ENCODE assay signal across 20 mouse cellular contexts in the genomic region with DNA sequence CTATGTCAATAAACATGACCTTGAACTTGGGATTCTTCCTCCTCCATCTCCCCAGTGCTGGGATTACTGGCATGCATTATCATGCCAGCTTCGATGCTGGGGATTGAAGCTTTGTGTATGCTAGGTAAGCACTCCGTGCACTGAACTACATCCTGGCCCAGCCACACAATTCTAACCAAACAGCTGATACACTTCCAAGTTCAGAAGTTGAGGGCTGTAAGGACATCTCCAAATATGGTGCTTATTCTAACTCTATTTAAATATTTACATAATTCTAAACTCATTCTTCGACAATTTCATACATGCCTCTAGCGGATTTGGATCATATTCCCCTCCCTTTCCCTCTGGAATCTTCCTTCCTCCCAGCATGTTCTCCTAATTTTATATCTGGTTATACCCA. TPM values are rescaled to one million over a fixed set of nuclear protein-coding genes. Genes with fewer than 3 reads are reported as not detected.
"Had no signal": no experiment of that assay in that cellular context is flagged by ENCODE, and none has a peak within 500 bp of the region (broad histone marks: within the 10 kb centered on the region; RNA-seq: fewer than 3 reads in every experiment).

No protein-coding gene starts in this region.

- H3K9me3 ChIP-seq: limb, embryonic 12.5 days; limb, embryonic 15.5 days; midbrain, embryonic 12.5 days; midbrain, embryonic 15.5 days; neural tube, embryonic 13.5 days had no signal

- H3K27ac ChIP-seq: limb, embryonic 12.5 days; limb, embryonic 15.5 days; liver, embryonic 14.5 days; midbrain, embryonic 12.5 days; midbrain, embryonic 15.5 days; neural tube, embryonic 13.5 days had no signal

- H3K27me3 ChIP-seq: limb, embryonic 12.5 days; limb, embryonic 15.5 days; midbrain, embryonic 12.5 days; midbrain, embryonic 15.5 days; neural tube, embryonic 13.5 days had no signal

- DNase-seq: kidney, adult 18-20 months; kidney, adult 9 months; kidney, postnatal 14 days; kidney, postnatal 4 days; left cerebral cortex, postnatal 4 days; liver, postnatal 0 days; lung, postnatal 36 days; retina, postnatal 1 day; thymus, adult 2 months; thymus, postnatal 14 days; thymus, postnatal 4 days had no signal

- H3K9ac ChIP-seq: limb, embryonic 12.5 days; limb, embryonic 15.5 days; liver, embryonic 14.5 days; liver, postnatal 0 days; midbrain, embryonic 12.5 days; midbrain, embryonic 15.5 days; neural tube, embryonic 13.5 days had no signal

- ATAC-seq: liver, postnatal 0 days; midbrain, embryonic 15.5 days had no signal

- H3K4me3 ChIP-seq: limb, embryonic 12.5 days; limb, embryonic 15.5 days; midbrain, embryonic 12.5 days; midbrain, embryonic 15.5 days; myocyte; neural tube, embryonic 13.5 days had no signal

- H3K4me2 ChIP-seq: limb, embryonic 12.5 days; limb, embryonic 15.5 days; liver, embryonic 11.5 days; midbrain, embryonic 12.5 days; midbrain, embryonic 15.5 days; neural tube, embryonic 13.5 days had no signal

- H3K36me3 ChIP-seq: limb, embryonic 12.5 days; limb, embryonic 15.5 days; midbrain, embryonic 12.5 days; midbrain, embryonic 15.5 days; neural tube, embryonic 13.5 days had no signal

- H3K4me1 ChIP-seq: limb, embryonic 12.5 days; limb, embryonic 15.5 days; midbrain, embryonic 12.5 days; midbrain, embryonic 15.5 days; neural tube, embryonic 13.5 days had no signal

RNA-seq across cellular contexts. Expression of gene Slc22a21, which starts 12.1 kb away (rescaled TPM):
- total RNA-seq: neutrophil, adult 5-6 weeks had no signal
